Mouse (Mus musculus): ENCODE measurements at regions not wholly inside any gene's neighbourhood (a gene's known extent, or its start where the extent isn't known, plus 50 kb on each side); places are given as distances from the start of the nearest gene placed in this dataset.

DNA sequence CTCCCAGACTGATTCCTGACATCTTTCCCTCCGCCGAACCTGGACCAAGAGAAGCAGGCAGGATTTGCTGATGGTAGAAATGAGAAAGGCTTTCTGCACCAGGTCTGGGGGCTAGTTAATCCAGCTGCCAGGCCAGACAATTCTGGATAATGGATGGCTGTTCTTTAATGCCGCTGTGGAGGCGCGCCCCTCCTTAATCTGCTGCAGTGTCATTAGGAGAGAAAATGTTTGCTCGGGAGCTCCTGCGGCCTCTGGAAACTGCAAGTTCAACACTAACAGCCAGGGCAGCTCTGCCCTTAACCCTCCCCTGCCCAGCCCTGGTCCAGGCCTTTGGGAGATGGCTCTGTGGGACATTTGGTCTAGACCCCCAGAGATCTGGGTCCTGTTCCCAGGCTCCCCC lies 380.5 kb downstream of the Ptpru start:
- Histone ChIP-seq H3K9ac (no peak overlapping the region), H3K27me3 (0 out of 2 replicates have a peak, but pooled peaks cover 5% of the 10 kb centered on the region), H3K27ac (0 out of 2 replicates have a peak overlapping the region, but pooled peaks have one; percentile 5), H3K4me3 (replicated peaks) (no peak overlapping the region), H3K36me3 (replicated peaks) (no peaks in the 10 kb centered on the region), H3K4me2 (no peak overlapping the region), H3K9me3 (no peaks in the 10 kb centered on the region), H3K4me1 (peaks cover 45% of the 10 kb centered on the region)
- 25% methylated on average over 7 of the region's 7 CpGs for WGBS
- no peak for ATAC-seq (ENCODE audit: low FRiP score)

DNA sequence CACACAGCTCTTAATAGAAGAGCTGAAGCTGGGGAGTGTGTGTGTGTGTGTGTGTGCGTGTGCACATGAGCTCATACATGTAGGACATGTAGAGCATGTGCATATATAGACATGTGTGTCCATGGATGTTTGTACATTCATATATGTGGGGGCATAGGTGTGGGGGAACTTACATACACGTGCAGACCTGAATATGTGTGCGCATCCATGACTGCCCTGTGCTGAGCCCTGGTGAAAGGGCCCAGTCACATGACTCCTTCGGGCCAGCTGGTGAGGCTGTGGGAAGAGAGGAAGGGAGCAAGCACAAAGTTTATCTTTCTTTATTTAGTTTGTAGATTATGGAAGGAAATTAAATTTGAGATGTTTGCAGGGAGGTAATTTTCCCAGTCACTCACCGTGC lies 378.3 kb downstream of the Ptpru start:
- Histone ChIP-seq H3K9ac (no peak overlapping the region), H3K27ac (peak overlapping the region; percentile 65), H3K4me3 (replicated peaks) (no peak overlapping the region), H3K4me2 (no peak overlapping the region), H3K4me1 (peaks cover 45% of the 10 kb centered on the region), H3K36me3 (replicated peaks) (no peaks in the 10 kb centered on the region), H3K27me3 (0 out of 2 replicates have a peak, but pooled peaks cover 5% of the 10 kb centered on the region), H3K9me3 (no peaks in the 10 kb centered on the region)
- ATAC-seq (ENCODE audit: low FRiP score) = no peak
- WGBS = 66% methylated on average over 5 of the region's 5 CpGs

DNA sequence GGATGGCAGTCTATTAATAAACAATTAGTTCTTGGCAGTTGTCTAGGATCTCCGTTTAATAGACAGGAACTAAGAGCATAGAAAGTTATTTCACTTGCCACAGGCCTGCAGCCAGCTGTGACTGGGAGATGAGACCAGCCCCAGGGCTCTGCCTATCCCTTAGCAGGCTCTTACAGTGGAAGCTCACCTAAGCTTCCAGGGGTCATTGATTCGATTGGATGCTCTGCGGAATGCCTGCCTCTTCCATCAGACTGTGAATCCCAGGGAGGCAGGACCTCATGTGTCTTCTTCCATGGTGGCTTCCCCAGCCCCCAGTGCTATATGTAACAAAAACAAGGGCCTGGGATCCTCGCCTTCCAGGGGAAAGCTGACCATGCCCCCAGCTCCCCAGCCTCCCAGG lies 376.8 kb downstream of the Ptpru start:
- WGBS = 26% methylated on average over 4 of the region's 4 CpGs
- Histone ChIP-seq H3K27ac (peak overlapping the region; percentile 91), H3K9me3 (peaks cover 5% of the 10 kb centered on the region; the same call in 1 of the 2 replicates), H3K4me3 (replicated peaks) (no peak overlapping the region), H3K27me3 (0 out of 2 replicates have a peak, but pooled peaks cover 5% of the 10 kb centered on the region), H3K4me1 (peaks cover 45% of the 10 kb centered on the region), H3K4me2 (no peak overlapping the region), H3K36me3 (replicated peaks) (no peaks in the 10 kb centered on the region), H3K9ac (no peak overlapping the region)
- peak; percentile 40; the same call in 1 of the 2 replicates for ATAC-seq (ENCODE audit: low FRiP score)

DNA sequence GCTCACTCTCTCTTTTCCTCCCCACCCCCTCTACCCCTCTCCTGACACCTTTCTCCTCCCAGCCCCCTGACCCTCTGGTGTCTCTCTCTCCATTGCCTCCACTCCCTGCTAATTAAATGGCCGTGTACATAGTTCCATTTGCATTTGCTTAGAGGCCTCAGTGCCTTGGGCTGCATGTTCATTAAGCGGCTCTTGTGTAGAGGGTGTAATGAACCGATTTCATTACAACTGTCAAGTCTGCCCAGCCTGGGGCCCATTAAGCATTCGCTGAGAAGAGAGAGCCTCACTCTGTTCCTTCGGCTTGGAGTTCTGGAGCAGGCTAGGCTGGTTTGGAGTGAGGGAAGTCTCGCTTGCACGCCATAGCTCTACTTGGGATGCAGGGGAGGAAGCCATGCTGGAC lies 376.4 kb downstream of the Ptpru start:
- 19% methylated on average over 7 of the region's 7 CpGs for WGBS
- H3K9ac ChIP-seq = no peak overlapping the region
- H3K27ac ChIP-seq = peak overlapping the region; percentile 91
- no peak overlapping the region for H3K4me3 ChIP-seq (replicated peaks)
- H3K9me3 ChIP-seq = peaks cover 5% of the 10 kb centered on the region; the same call in 1 of the 2 replicates
- peaks cover 45% of the 10 kb centered on the region for H3K4me1 ChIP-seq
- no peaks in the 10 kb centered on the region for H3K36me3 ChIP-seq (replicated peaks)
- H3K27me3 ChIP-seq = 0 out of 2 replicates have a peak, but pooled peaks cover 5% of the 10 kb centered on the region
- no peak overlapping the region for H3K4me2 ChIP-seq
- ATAC-seq (ENCODE audit: low FRiP score) = peak; percentile 90

DNA sequence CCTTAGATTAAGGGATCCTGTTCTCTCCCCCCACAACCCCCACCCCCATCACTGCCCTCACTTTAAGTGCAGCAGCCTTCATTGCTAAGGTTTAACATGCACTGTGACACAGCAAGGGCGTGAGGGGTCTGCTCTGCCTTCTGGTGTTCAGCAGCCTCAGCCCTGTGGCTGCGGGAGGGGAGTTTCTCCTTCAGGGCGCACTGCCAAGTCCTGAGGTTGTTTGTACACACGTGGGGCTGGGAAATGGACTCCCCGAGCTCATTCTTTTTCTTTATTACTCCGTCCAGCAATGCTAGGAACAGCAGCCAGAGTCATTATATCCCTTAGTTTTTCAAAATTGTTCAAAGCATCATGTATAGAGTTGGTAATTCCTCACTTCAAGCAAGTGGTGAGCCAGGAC lies 363.1 kb downstream of the Ptpru start:
- no peak for ATAC-seq (ENCODE audit: low FRiP score)
- no peaks in the 10 kb centered on the region for H3K9me3 ChIP-seq
- no peak overlapping the region for H3K4me3 ChIP-seq (replicated peaks)
- no peaks in the 10 kb centered on the region for H3K27me3 ChIP-seq
- H3K9ac ChIP-seq = no peak overlapping the region
- 68% methylated on average over 6 of the region's 6 CpGs for WGBS
- H3K36me3 ChIP-seq (replicated peaks) = no peaks in the 10 kb centered on the region
- H3K4me2 ChIP-seq = no peak overlapping the region
- H3K27ac ChIP-seq = no peak overlapping the region
- H3K4me1 ChIP-seq = peaks cover 3% of the 10 kb centered on the region; the same call in 1 of the 2 replicates

DNA sequence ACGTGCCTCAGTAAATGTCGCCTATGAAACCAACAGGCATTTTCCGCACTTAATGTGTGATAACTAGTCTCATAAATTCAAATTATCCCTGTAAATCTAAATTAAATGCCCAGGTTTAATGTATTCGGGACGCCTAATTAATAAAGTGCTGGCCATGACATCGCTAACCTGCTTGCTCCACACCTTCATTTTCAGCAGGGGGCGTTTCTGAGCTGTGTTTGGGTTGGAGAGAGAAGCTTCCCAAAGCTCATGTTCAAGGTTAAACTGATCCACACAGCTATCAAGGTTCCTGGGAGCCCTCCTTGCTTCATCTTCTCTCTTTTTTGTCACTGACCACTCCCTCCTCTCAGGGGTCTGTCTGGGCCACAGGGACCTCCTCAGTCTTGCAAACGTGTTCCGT lies 359.2 kb downstream of the Ptpru start:
- no peak for ATAC-seq (ENCODE audit: low FRiP score)
- H3K9ac ChIP-seq = no peak overlapping the region
- H3K27me3 ChIP-seq = no peaks in the 10 kb centered on the region
- H3K36me3 ChIP-seq (replicated peaks) = no peaks in the 10 kb centered on the region
- peaks cover 23% of the 10 kb centered on the region for H3K4me1 ChIP-seq
- WGBS = 69% methylated on average over 9 of the region's 9 CpGs
- H3K4me2 ChIP-seq = no peak overlapping the region
- H3K4me3 ChIP-seq (replicated peaks) = no peak overlapping the region
- H3K27ac ChIP-seq = no peak overlapping the region
- no peaks in the 10 kb centered on the region for H3K9me3 ChIP-seq

DNA sequence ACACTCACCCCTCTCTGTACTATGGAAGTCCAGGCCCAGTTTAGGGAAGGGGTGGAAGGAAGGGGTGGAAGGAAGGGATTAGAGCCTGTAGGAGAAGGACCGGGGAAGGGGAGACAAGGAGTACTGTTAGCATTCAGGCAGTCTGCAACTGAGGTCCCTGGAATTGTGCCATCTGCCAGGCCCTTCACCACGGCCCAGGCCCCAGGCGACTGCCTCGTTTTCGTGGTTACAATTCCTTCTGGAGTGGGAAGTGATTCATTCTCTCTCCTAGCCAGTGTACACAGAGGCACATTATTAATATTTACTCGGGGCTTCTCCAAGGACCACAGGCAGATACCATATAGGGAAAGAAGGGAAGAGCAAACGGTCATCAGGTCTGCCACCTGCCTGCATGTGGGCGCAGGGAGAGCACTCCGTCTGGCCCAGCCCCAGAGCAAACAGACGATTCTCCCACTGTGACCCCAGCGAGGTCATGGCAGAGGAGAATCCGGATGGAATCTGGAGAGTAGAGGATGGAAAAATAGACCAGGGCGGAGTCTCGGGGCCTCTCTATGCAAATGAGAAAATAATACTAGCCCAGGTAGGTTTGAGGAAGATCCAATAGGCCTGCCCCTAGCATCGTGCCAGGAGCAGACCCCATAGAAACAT lies 354.0 kb downstream of the Ptpru start:
- no peak overlapping the region for H3K9ac ChIP-seq
- peaks cover 54% of the 10 kb centered on the region for H3K4me1 ChIP-seq
- no peak overlapping the region for H3K4me2 ChIP-seq
- no peak overlapping the region for H3K4me3 ChIP-seq (replicated peaks)
- 62% methylated on average over 15 of the region's 15 CpGs for WGBS
- ATAC-seq (ENCODE audit: low FRiP score) = no peak
- H3K27me3 ChIP-seq = 0 out of 2 replicates have a peak, but pooled peaks cover 4% of the 10 kb centered on the region
- no peaks in the 10 kb centered on the region for H3K36me3 ChIP-seq (replicated peaks)
- H3K27ac ChIP-seq = peak overlapping the region; percentile 71
- H3K9me3 ChIP-seq = no peaks in the 10 kb centered on the region

GRCm38 (mm10) chr4:131484607-131485111 lies 353.4 kb downstream of the Ptpru start:
- peak overlapping the region; percentile 71 for H3K27ac ChIP-seq

DNA sequence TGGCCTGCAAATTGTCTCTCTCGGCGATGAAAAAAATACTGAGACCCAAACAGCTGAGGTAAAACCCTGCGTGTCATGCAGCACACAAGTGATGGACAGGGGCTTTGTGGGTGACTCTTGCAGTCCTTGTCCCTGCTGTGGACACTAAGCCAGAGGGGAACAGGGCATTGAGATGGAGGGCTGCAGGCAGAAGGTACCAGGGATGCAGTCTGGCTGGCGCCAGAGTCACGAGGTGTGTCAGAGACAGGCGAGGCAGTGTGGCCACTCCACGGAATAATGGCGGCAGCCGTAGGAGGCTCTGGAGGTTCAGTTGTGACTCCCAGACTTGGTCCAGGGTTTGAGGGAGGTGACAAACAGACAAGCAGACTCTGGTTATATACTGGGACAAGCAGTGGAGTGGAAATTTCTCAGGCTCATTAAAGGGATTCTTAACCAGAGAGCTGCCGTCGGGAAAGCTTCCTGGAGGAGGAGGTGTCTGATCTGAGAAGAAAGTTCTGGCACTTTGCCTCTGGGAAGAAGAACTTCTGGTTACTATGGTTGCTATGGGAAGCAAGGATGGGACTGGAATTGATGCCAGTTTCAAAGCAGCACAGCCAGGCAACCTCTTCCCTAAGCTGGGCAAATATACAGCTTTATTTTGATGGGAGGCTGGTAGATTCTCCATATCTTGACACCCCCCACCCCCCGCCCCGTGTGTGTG lies 352.8 kb downstream of the Ptpru start:
- no peak overlapping the region for H3K9ac ChIP-seq
- H3K36me3 ChIP-seq (replicated peaks) = no peaks in the 10 kb centered on the region
- H3K4me2 ChIP-seq = no peak overlapping the region
- peak overlapping the region; percentile 71 for H3K27ac ChIP-seq
- 73% methylated on average over 13 of the region's 13 CpGs for WGBS
- no peak for ATAC-seq (ENCODE audit: low FRiP score)
- 0 out of 2 replicates have a peak, but pooled peaks cover 4% of the 10 kb centered on the region for H3K27me3 ChIP-seq
- no peaks in the 10 kb centered on the region for H3K9me3 ChIP-seq
- no peak overlapping the region for H3K4me3 ChIP-seq (replicated peaks)
- H3K4me1 ChIP-seq = peaks cover 53% of the 10 kb centered on the region

More at GRCm38 (mm10) chr4:131484607-131485111, 353.4 kb downstream of the Ptpru start:
- ATAC-seq (ENCODE audit: low FRiP score) = no peak
- no peak overlapping the region for H3K4me2 ChIP-seq
- no peak overlapping the region for H3K4me3 ChIP-seq (replicated peaks)
- no peaks in the 10 kb centered on the region for H3K9me3 ChIP-seq
- H3K27me3 ChIP-seq = 0 out of 2 replicates have a peak, but pooled peaks cover 4% of the 10 kb centered on the region
- H3K9ac ChIP-seq = no peak overlapping the region
- WGBS = 51% methylated on average over 14 of the region's 14 CpGs
- peaks cover 54% of the 10 kb centered on the region for H3K4me1 ChIP-seq
- H3K36me3 ChIP-seq (replicated peaks) = no peaks in the 10 kb centered on the region

DNA sequence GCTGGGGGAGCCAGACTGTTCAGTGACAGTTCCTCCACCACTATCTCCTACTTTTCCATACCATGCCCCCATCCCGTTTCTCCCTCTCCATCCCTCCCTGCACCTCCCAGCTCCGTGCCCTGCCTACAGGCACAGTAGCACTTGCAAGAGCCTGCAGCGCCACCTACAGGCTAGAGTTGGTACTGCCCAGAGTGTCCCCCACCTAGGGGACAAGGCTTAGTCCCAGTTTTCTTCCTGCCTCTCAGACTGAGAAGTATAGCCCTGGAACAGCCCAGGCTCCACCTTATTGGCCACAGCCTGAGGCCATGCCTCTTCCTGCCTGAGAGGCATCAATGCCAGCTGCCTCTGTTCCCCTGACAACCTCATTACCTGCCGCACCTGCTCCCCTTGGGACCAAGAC lies 351.3 kb downstream of the Ptpru start:
- no peaks in the 10 kb centered on the region for H3K36me3 ChIP-seq (replicated peaks)
- peak overlapping the region; percentile 43; the same call in 1 of the 2 replicates for H3K27ac ChIP-seq
- no peak overlapping the region for H3K9ac ChIP-seq
- peaks cover 49% of the 10 kb centered on the region for H3K4me1 ChIP-seq
- no peaks in the 10 kb centered on the region for H3K9me3 ChIP-seq
- H3K4me3 ChIP-seq (replicated peaks) = no peak overlapping the region
- 0 out of 2 replicates have a peak, but pooled peaks cover 4% of the 10 kb centered on the region for H3K27me3 ChIP-seq
- ATAC-seq (ENCODE audit: low FRiP score) = peak; percentile 68
- no peak overlapping the region for H3K4me2 ChIP-seq
- 11% methylated on average over 4 of the region's 4 CpGs for WGBS

DNA sequence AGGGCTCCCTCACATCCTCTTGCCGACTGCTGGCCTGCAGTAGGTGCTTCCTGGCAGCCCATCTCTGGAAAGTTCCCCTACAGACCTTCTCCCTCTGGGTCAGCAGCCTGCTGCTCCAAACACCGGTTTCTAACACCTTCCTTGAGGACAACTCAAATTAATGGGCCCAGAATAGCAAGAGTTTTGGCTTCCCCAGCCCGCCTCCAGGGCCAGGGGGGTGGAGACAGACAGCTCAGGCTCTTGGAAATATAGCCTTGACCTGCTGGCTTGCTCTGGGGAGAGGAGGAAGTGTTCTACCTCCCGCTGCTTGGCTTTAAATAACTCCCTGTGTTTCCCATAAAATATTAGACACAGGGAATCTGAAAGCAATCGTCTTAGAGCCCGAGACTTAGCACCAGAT lies 349.8 kb downstream of the Ptpru start:
- Histone ChIP-seq H3K36me3 (replicated peaks) (no peaks in the 10 kb centered on the region), H3K27ac (no peak overlapping the region), H3K4me1 (peaks cover 47% of the 10 kb centered on the region), H3K4me3 (replicated peaks) (no peak overlapping the region), H3K4me2 (no peak overlapping the region), H3K27me3 (0 out of 2 replicates have a peak, but pooled peaks cover 4% of the 10 kb centered on the region), H3K9me3 (no peaks in the 10 kb centered on the region), H3K9ac (0 out of 2 replicates have a peak overlapping the region, but pooled peaks have one; percentile 29)
- no peak for ATAC-seq (ENCODE audit: low FRiP score)
- 63% methylated on average over 6 of the region's 6 CpGs for WGBS

- no peak overlapping the region for H3K27ac ChIP-seq
- H3K9ac ChIP-seq = no peak overlapping the region
Observed at GRCm38 (mm10) chr4:131489056-131489455, 349.0 kb downstream of the Ptpru start.

More at GRCm38 (mm10) chr4:131489056-131489455, 349.0 kb downstream of the Ptpru start:
- H3K36me3 ChIP-seq (replicated peaks) = no peaks in the 10 kb centered on the region
- ATAC-seq (ENCODE audit: low FRiP score) = no peak
- H3K4me3 ChIP-seq (replicated peaks) = no peak overlapping the region
- H3K4me2 ChIP-seq = no peak overlapping the region
- WGBS = 75% methylated on average over 3 of the region's 3 CpGs
- H3K4me1 ChIP-seq = peaks cover 46% of the 10 kb centered on the region
- 0 out of 2 replicates have a peak, but pooled peaks cover 4% of the 10 kb centered on the region for H3K27me3 ChIP-seq
- H3K9me3 ChIP-seq = no peaks in the 10 kb centered on the region
